Mouse (Mus musculus) thymus, adult 2 months (tissue): ENCODE measurements around the gene Elovl3.

Source experiments
- CTCF ChIP-seq: fragments of 200-500 bp; IDR thresholded peaks from 2 replicates; pipeline ENCODE4 v1.5.1; 2012; ENCODE audit warnings: mild to moderate bottlenecking, control low read depth, low read length, moderate library complexity, borderline replicate concordance; ENCODE audit not compliant: control insufficient read depth, poor library complexity, insufficient read depth; ENCODE audit errors: extremely low read depth
- POLR2A ChIP-seq: fragments of 200-500 bp; IDR thresholded peaks from 2 replicates; pipeline ENCODE4 v1.6.1; 2012; ENCODE audit warnings: mild to moderate bottlenecking, low read length, control low read depth, moderate library complexity; ENCODE audit not compliant: control insufficient read depth, poor library complexity, insufficient read depth; ENCODE audit errors: extremely low read depth

DNA sequence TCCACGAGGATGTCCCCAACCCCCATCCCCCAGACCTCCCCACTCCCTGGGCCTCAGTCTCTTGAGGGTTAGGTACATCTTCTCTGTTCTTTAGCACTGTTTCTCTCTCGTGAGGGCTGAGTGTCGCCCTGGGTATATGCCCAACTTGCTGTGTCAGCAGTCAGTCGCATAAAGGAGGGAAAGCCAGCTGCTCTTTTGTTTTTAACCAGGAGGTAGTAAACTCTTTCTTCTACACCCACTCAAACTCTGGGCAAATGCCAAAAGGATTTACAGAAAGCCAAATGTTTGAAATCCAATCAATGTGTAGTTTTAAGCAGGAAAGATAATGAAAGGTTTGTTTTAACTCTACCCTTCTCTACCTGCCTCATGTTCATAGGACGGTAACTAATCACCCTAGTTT lies 45.3 kb downstream of the Elovl3 start:
- TF ChIP-seq CTCF = no peak
- TF ChIP-seq POLR2A = no peak
